Mouse (Mus musculus) embryonic facial prominence, embryonic 12.5 days (tissue): ENCODE data around the gene Osbpl11. TPM values are rescaled to one million over a fixed set of nuclear protein-coding genes. Genes with fewer than 3 reads are reported as not detected.
"Not testable (repeated sequence)": the region's sequence is repeated elsewhere in the genome, so short reads cannot be mapped to it uniquely, and the experiment has no call there.

Experiments used
- ATAC-seq: fragments of 200-750 bp; cut with Nextera tagmentation; 2 replicates; pipeline ENCODE4 v1.8.0; 2017; ENCODE audit not compliant: insufficient number of reproducible peaks, insufficient read depth, low FRiP score, low TSS enrichment
- H3K27ac ChIP-seq: fragments of 300-500 bp; sonication (generic); 2 replicates; pipeline ENCODE4 v1.5.1; 2016; ENCODE audit warnings: mild to moderate bottlenecking
- H3K27me3 ChIP-seq: fragments of 300-500 bp; sonication (generic); 2 replicates; pipeline ENCODE4 v1.6.1; 2016; ENCODE audit warnings: mild to moderate bottlenecking, moderate library complexity
- H3K36me3 ChIP-seq: fragments of 300-500 bp; sonication (generic); 2 replicates; pipeline ENCODE4 v1.6.1; 2016; ENCODE audit warnings: mild to moderate bottlenecking
- H3K4me1 ChIP-seq: fragments of 300-500 bp; sonication (generic); 2 replicates; pipeline ENCODE4 v1.6.1; 2016
- H3K4me2 ChIP-seq: fragments of 300-500 bp; sonication (generic); replicated peaks from 2 replicates; pipeline ENCODE4 v1.6.1; 2016; ENCODE audit warnings: mild to moderate bottlenecking, moderate library complexity
- H3K4me3 ChIP-seq: fragments of 300-500 bp; sonication (generic); 2 replicates; pipeline ENCODE4 v1.5.1; 2016; ENCODE audit warnings: mild to moderate bottlenecking
- H3K9ac ChIP-seq: fragments of 300-500 bp; sonication (generic); 2 replicates; pipeline ENCODE4 v1.6.1; 2016; ENCODE audit warnings: mild to moderate bottlenecking, moderate library complexity
- H3K9me3 ChIP-seq: fragments of 300-500 bp; sonication (generic); 2 replicates; pipeline ENCODE4 v1.6.1; 2016; ENCODE audit warnings: mild to moderate bottlenecking, moderate library complexity
- WGBS: fragments of 180-500 bp; shearing (Covaris S2); methylation state at CpG from one replicate; pipeline ENCODE4 v1.1.7; 2016; 5-methylcytosine and 5-hydroxymethylcytosine counted together
- polyA plus RNA-seq: library from polyadenylated mRNA; unstranded; fragments of >200 nt; fragmentation: Nextera tagmentation; extraction: Ambion mirVana; gene quantifications from 2 replicates; pipeline ENCODE4 v1.2.1, GENCODE M21; 2016

Gene Osbpl11
- polyA plus RNA-seq, 1 experiment from 2014 or later, result 30.0 TPM

- Histone ChIP-seq H3K9me3 (no peaks in the 10 kb centered on the region), H3K27ac (no peak overlapping the region), H3K4me1 (no peaks in the 10 kb centered on the region), H3K4me2 (no peak overlapping the region), H3K36me3 (peaks cover 65% of the 10 kb centered on the region), H3K27me3 (no peaks in the 10 kb centered on the region), H3K9ac (no peak overlapping the region), H3K4me3 (no peak overlapping the region)
- 71% methylated on average over 2 of the region's 2 CpGs for WGBS
- ATAC-seq, result no peak
Observed at GRCm38 (mm10) chr16:33210812-33211211, 25.9 kb downstream of the Osbpl11 start.

- no peak for ATAC-seq
- no peak overlapping the region for H3K9ac ChIP-seq
- H3K4me3 ChIP-seq, result no peak overlapping the region
- no peaks in the 10 kb centered on the region for H3K4me1 ChIP-seq
- H3K27me3 ChIP-seq, result no peaks in the 10 kb centered on the region
- H3K27ac ChIP-seq, result no peak overlapping the region
- H3K9me3 ChIP-seq, result no peaks in the 10 kb centered on the region
- H3K4me2 ChIP-seq, result no peak overlapping the region
- WGBS, result 81% methylated on average over 9 of the region's 9 CpGs
- H3K36me3 ChIP-seq, result peaks cover 41% of the 10 kb centered on the region
Observed at GRCm38 (mm10) chr16:33216313-33217003, 31.6 kb downstream of the Osbpl11 start.

- H3K9me3 ChIP-seq, H3K9ac ChIP-seq, ATAC-seq, H3K4me2 ChIP-seq, H3K27me3 ChIP-seq, H3K27ac ChIP-seq, H3K4me1 ChIP-seq, H3K4me3 ChIP-seq: not testable (repeated sequence)
- WGBS, result 70% methylated on average over 3 of the region's 3 CpGs
- H3K36me3 ChIP-seq, result peaks cover 36% of the 10 kb centered on the region
Observed at GRCm38 (mm10) chr16:33217553-33218085, 32.7 kb downstream of the Osbpl11 start.

GRCm38 (mm10) chr16:33222482-33222881 lies 37.6 kb downstream of the Osbpl11 start:
- H3K4me2 ChIP-seq, result no peak overlapping the region
- no peaks in the 10 kb centered on the region for H3K27me3 ChIP-seq
- 84% methylated on average over 3 of the region's 3 CpGs for WGBS
- no peaks in the 10 kb centered on the region for H3K9me3 ChIP-seq
- no peak overlapping the region for H3K4me3 ChIP-seq
- no peaks in the 10 kb centered on the region for H3K4me1 ChIP-seq
- no peak overlapping the region for H3K9ac ChIP-seq
- H3K36me3 ChIP-seq, result peaks cover 40% of the 10 kb centered on the region
- ATAC-seq, result no peak
- H3K27ac ChIP-seq, result no peak overlapping the region

GRCm38 (mm10) chr16:33224381-33224780 lies 39.5 kb downstream of the Osbpl11 start:
- no peak overlapping the region for H3K27ac ChIP-seq
- 85% methylated on average over 5 of the region's 5 CpGs for WGBS
- peaks cover 55% of the 10 kb centered on the region for H3K36me3 ChIP-seq
- no peaks in the 10 kb centered on the region for H3K9me3 ChIP-seq
- no peak overlapping the region for H3K9ac ChIP-seq
- H3K4me1 ChIP-seq, result no peaks in the 10 kb centered on the region
- H3K27me3 ChIP-seq, result no peaks in the 10 kb centered on the region
- ATAC-seq, result no peak
- no peak overlapping the region for H3K4me3 ChIP-seq
- H3K4me2 ChIP-seq, result no peak overlapping the region

GRCm38 (mm10) chr16:33234128-33234527 lies 49.3 kb downstream of the Osbpl11 start:
- Histone ChIP-seq H3K4me1 (no peaks in the 10 kb centered on the region), H3K27ac (no peak overlapping the region), H3K4me2 (no peak overlapping the region), H3K36me3 (peaks cover 60% of the 10 kb centered on the region), H3K9ac (no peak overlapping the region), H3K27me3 (no peaks in the 10 kb centered on the region), H3K9me3 (no peaks in the 10 kb centered on the region), H3K4me3 (no peak overlapping the region)
- ATAC-seq, result no peak
- 85% methylated on average over 12 of the region's 12 CpGs for WGBS

GRCm38 (mm10) chr16:33236151-33236550 lies 51.3 kb downstream of the Osbpl11 start:
- Histone ChIP-seq H3K9me3 (no peaks in the 10 kb centered on the region), H3K27ac (no peak overlapping the region), H3K9ac (no peak overlapping the region), H3K4me1 (no peaks in the 10 kb centered on the region), H3K4me3 (no peak overlapping the region), H3K36me3 (peaks cover 65% of the 10 kb centered on the region), H3K27me3 (no peaks in the 10 kb centered on the region), H3K4me2 (no peak overlapping the region)
- no peak for ATAC-seq
- WGBS, result 75% methylated on average over 6 of the region's 6 CpGs

- WGBS, result 94% methylated on average over 2 of the region's 2 CpGs
- H3K27ac ChIP-seq, result no peak overlapping the region
- no peak for ATAC-seq
- H3K9ac ChIP-seq, result no peak overlapping the region
- H3K9me3 ChIP-seq, result no peaks in the 10 kb centered on the region
- H3K36me3 ChIP-seq, result peaks cover 74% of the 10 kb centered on the region
- H3K27me3 ChIP-seq, result no peaks in the 10 kb centered on the region
- H3K4me2 ChIP-seq, result no peak overlapping the region
- H3K4me1 ChIP-seq, result no peaks in the 10 kb centered on the region
- H3K4me3 ChIP-seq, result no peak overlapping the region
Observed at GRCm38 (mm10) chr16:33239305-33239704, 54.4 kb downstream of the Osbpl11 start.

GRCm38 (mm10) chr16:33242046-33242445 lies 57.2 kb downstream of the Osbpl11 start:
- ATAC-seq, result no peak
- no peak overlapping the region for H3K9ac ChIP-seq
- 85% methylated on average over 6 of the region's 6 CpGs for WGBS
- H3K9me3 ChIP-seq, result no peaks in the 10 kb centered on the region
- no peak overlapping the region for H3K4me3 ChIP-seq
- no peak overlapping the region for H3K4me2 ChIP-seq
- H3K27ac ChIP-seq, result no peak overlapping the region
- H3K27me3 ChIP-seq, result no peaks in the 10 kb centered on the region
- H3K36me3 ChIP-seq, result peaks cover 56% of the 10 kb centered on the region
- H3K4me1 ChIP-seq, result no peaks in the 10 kb centered on the region

- Histone ChIP-seq H3K4me1 (no peaks in the 10 kb centered on the region), H3K4me2 (no peak overlapping the region), H3K4me3 (no peak overlapping the region), H3K9me3 (no peaks in the 10 kb centered on the region), H3K27me3 (no peaks in the 10 kb centered on the region), H3K27ac (no peak overlapping the region), H3K9ac (no peak overlapping the region), H3K36me3 (peaks cover 41% of the 10 kb centered on the region)
- 86% methylated on average over 6 of the region's 6 CpGs for WGBS
- no peak for ATAC-seq
Observed at GRCm38 (mm10) chr16:33244136-33244691, 59.3 kb downstream of the Osbpl11 start.

- H3K36me3 ChIP-seq, result peaks cover 33% of the 10 kb centered on the region
Observed at GRCm38 (mm10) chr16:33244933-33245470, 60.1 kb downstream of the Osbpl11 start.

GRCm38 (mm10) chr16:33246526-33246925 lies 61.7 kb downstream of the Osbpl11 start:
- ATAC-seq, result no peak
- H3K4me1 ChIP-seq, result no peaks in the 10 kb centered on the region

More at GRCm38 (mm10) chr16:33244933-33245470, 60.1 kb downstream of the Osbpl11 start:
- Histone ChIP-seq H3K27me3 (no peaks in the 10 kb centered on the region), H3K4me1 (no peaks in the 10 kb centered on the region), H3K4me2 (no peak overlapping the region), H3K4me3 (no peak overlapping the region), H3K9me3 (no peaks in the 10 kb centered on the region), H3K27ac (no peak overlapping the region), H3K9ac (no peak overlapping the region)
- 90% methylated on average over 9 of the region's 9 CpGs for WGBS
- ATAC-seq, result no peak

More at GRCm38 (mm10) chr16:33246526-33246925, 61.7 kb downstream of the Osbpl11 start:
- Histone ChIP-seq H3K9ac (no peak overlapping the region), H3K4me2 (no peak overlapping the region), H3K9me3 (no peaks in the 10 kb centered on the region), H3K27me3 (no peaks in the 10 kb centered on the region), H3K27ac (no peak overlapping the region), H3K36me3 (peaks cover 20% of the 10 kb centered on the region), H3K4me3 (no peak overlapping the region)
- 87% methylated on average over 5 of the region's 5 CpGs for WGBS
